Mouse (Mus musculus): ENCODE data around the gene Slc25a26. TPM values are rescaled to one million over a fixed set of nuclear protein-coding genes. Genes with fewer than 3 reads are reported as not detected.
"Not testable (repeated sequence)": the region's sequence is repeated elsewhere in the genome, so short reads cannot be mapped to it uniquely, and the experiment has no call there.

Slc25a26 gene
- polyA plus RNA-seq, 1 experiment from 2014 or later, result 9.3 TPM

- no peak overlapping the region for H3K27ac ChIP-seq (ENCODE audit: low read depth, low read length)
- DNase-seq (ENCODE audit: low spot score) (no peak), ATAC-seq (ENCODE audit: low FRiP score) (no peak)
- no peaks in the 10 kb centered on the region for H3K36me3 ChIP-seq (ENCODE audit: control insufficient read depth, insufficient read depth, low read length)
- H3K4me2 ChIP-seq (replicated peaks; ENCODE audit: low read depth, low read length), result no peak overlapping the region
- no peaks in the 10 kb centered on the region for H3K4me1 ChIP-seq (replicated peaks; ENCODE audit: control insufficient read depth, insufficient read depth, low read length)
- WGBS, result 85% methylated on average over 7 of the region's 7 CpGs
- no peak overlapping the region for H3K4me3 ChIP-seq (ENCODE audit: low read depth, low read length)
- H3K9me3 ChIP-seq (ENCODE audit: control insufficient read depth, low read length), result no peaks in the 10 kb centered on the region
- H3K27me3 ChIP-seq (ENCODE audit: control insufficient read depth, insufficient read depth, low read length), result no peaks in the 10 kb centered on the region
- no peak overlapping the region for H3K9ac ChIP-seq (ENCODE audit: low read depth, low read length)
These were observed 41.7 kb downstream of the Slc25a26 start for GRCm38 (mm10) chr6:94541854-94542253.

- no peaks in the 10 kb centered on the region for H3K36me3 ChIP-seq (ENCODE audit: control insufficient read depth, insufficient read depth, low read length)
- no peak overlapping the region for H3K27ac ChIP-seq (ENCODE audit: low read depth, low read length)
- no peaks in the 10 kb centered on the region for H3K9me3 ChIP-seq (ENCODE audit: control insufficient read depth, low read length)
- H3K4me3 ChIP-seq (ENCODE audit: low read depth, low read length), result no peak overlapping the region
- no peaks in the 10 kb centered on the region for H3K4me1 ChIP-seq (replicated peaks; ENCODE audit: control insufficient read depth, insufficient read depth, low read length)
- no peak overlapping the region for H3K4me2 ChIP-seq (replicated peaks; ENCODE audit: low read depth, low read length)
- H3K27me3 ChIP-seq (ENCODE audit: control insufficient read depth, insufficient read depth, low read length), result no peaks in the 10 kb centered on the region
- WGBS, result 48% methylated on average over 5 of the region's 5 CpGs
- DNase-seq (ENCODE audit: low spot score) (peak; percentile 67), ATAC-seq (ENCODE audit: low FRiP score) (no peak)
- no peak overlapping the region for H3K9ac ChIP-seq (ENCODE audit: low read depth, low read length)
These were observed 44.0 kb downstream of the Slc25a26 start for GRCm38 (mm10) chr6:94543902-94544840.

GRCm38 (mm10) chr6:94547239-94547638 lies 47.1 kb downstream of the Slc25a26 start:
- 84% methylated on average over 4 of the region's 4 CpGs for WGBS
- H3K4me2 ChIP-seq (replicated peaks; ENCODE audit: low read depth, low read length), result no peak overlapping the region
- DNase-seq (ENCODE audit: low spot score), result no peak
- no peak for ATAC-seq (ENCODE audit: low FRiP score)
- H3K4me3 ChIP-seq (ENCODE audit: low read depth, low read length), result no peak overlapping the region
- H3K4me1 ChIP-seq (replicated peaks; ENCODE audit: control insufficient read depth, insufficient read depth, low read length), result no peaks in the 10 kb centered on the region
- H3K27ac ChIP-seq (ENCODE audit: low read depth, low read length), result no peak overlapping the region
- H3K36me3 ChIP-seq (ENCODE audit: control insufficient read depth, insufficient read depth, low read length), result no peaks in the 10 kb centered on the region
- H3K9ac ChIP-seq (ENCODE audit: low read depth, low read length), result no peak overlapping the region
- H3K27me3 ChIP-seq (ENCODE audit: control insufficient read depth, insufficient read depth, low read length), result no peaks in the 10 kb centered on the region
- no peaks in the 10 kb centered on the region for H3K9me3 ChIP-seq (ENCODE audit: control insufficient read depth, low read length)

GRCm38 (mm10) chr6:94550298-94550697 lies 50.2 kb downstream of the Slc25a26 start:
- Histone ChIP-seq H3K9me3 (ENCODE audit: control insufficient read depth, low read length) (no peaks in the 10 kb centered on the region), H3K4me3 (ENCODE audit: low read depth, low read length) (no peak overlapping the region), H3K4me1 (replicated peaks; ENCODE audit: control insufficient read depth, insufficient read depth, low read length) (no peaks in the 10 kb centered on the region), H3K27ac (ENCODE audit: low read depth, low read length) (no peak overlapping the region), H3K36me3 (ENCODE audit: control insufficient read depth, insufficient read depth, low read length) (no peaks in the 10 kb centered on the region), H3K9ac (ENCODE audit: low read depth, low read length) (no peak overlapping the region), H3K27me3 (ENCODE audit: control insufficient read depth, insufficient read depth, low read length) (no peaks in the 10 kb centered on the region), H3K4me2 (replicated peaks; ENCODE audit: low read depth, low read length) (no peak overlapping the region)
- no peak for DNase-seq (ENCODE audit: low spot score)
- WGBS, result 86% methylated on average over 6 of the region's 6 CpGs
- ATAC-seq (ENCODE audit: low FRiP score), result no peak

- no peak for ATAC-seq (ENCODE audit: low FRiP score)
- WGBS, result 86% methylated on average over 7 of the region's 7 CpGs
These were observed 50.7 kb downstream of the Slc25a26 start for GRCm38 (mm10) chr6:94550851-94551250.

GRCm38 (mm10) chr6:94553085-94553484 lies 53.0 kb downstream of the Slc25a26 start:
- Histone ChIP-seq H3K36me3 (ENCODE audit: control insufficient read depth, insufficient read depth, low read length) (no peaks in the 10 kb centered on the region), H3K9me3 (ENCODE audit: control insufficient read depth, low read length) (no peaks in the 10 kb centered on the region), H3K4me2 (replicated peaks; ENCODE audit: low read depth, low read length) (no peak overlapping the region), H3K9ac (ENCODE audit: low read depth, low read length) (no peak overlapping the region), H3K4me1 (replicated peaks; ENCODE audit: control insufficient read depth, insufficient read depth, low read length) (no peaks in the 10 kb centered on the region), H3K27me3 (ENCODE audit: control insufficient read depth, insufficient read depth, low read length) (no peaks in the 10 kb centered on the region), H3K4me3 (ENCODE audit: low read depth, low read length) (no peak overlapping the region), H3K27ac (ENCODE audit: low read depth, low read length) (no peak overlapping the region)
- ATAC-seq (ENCODE audit: low FRiP score), result no peak
- WGBS, result 88% methylated on average over 5 of the region's 5 CpGs
- no peak for DNase-seq (ENCODE audit: low spot score)

More at GRCm38 (mm10) chr6:94550851-94551250, 50.7 kb downstream of the Slc25a26 start:
- H3K27me3 ChIP-seq (ENCODE audit: control insufficient read depth, insufficient read depth, low read length), result no peaks in the 10 kb centered on the region
- H3K4me3 ChIP-seq (ENCODE audit: low read depth, low read length), result no peak overlapping the region
- H3K4me1 ChIP-seq (replicated peaks; ENCODE audit: control insufficient read depth, insufficient read depth, low read length), result no peaks in the 10 kb centered on the region
- no peak for DNase-seq (ENCODE audit: low spot score)
- H3K4me2 ChIP-seq (replicated peaks; ENCODE audit: low read depth, low read length), result no peak overlapping the region
- no peak overlapping the region for H3K27ac ChIP-seq (ENCODE audit: low read depth, low read length)
- no peak overlapping the region for H3K9ac ChIP-seq (ENCODE audit: low read depth, low read length)
- H3K36me3 ChIP-seq (ENCODE audit: control insufficient read depth, insufficient read depth, low read length), result no peaks in the 10 kb centered on the region
- H3K9me3 ChIP-seq (ENCODE audit: control insufficient read depth, low read length), result no peaks in the 10 kb centered on the region

GRCm38 (mm10) chr6:94558603-94559002 lies 58.5 kb downstream of the Slc25a26 start:
- not testable (repeated sequence) for H3K4me1 ChIP-seq (replicated peaks; ENCODE audit: control insufficient read depth, insufficient read depth, low read length); DNase-seq (ENCODE audit: low spot score); H3K9ac ChIP-seq (ENCODE audit: low read depth, low read length); H3K4me3 ChIP-seq (ENCODE audit: low read depth, low read length); H3K36me3 ChIP-seq (ENCODE audit: control insufficient read depth, insufficient read depth, low read length); H3K27me3 ChIP-seq (ENCODE audit: control insufficient read depth, insufficient read depth, low read length); ATAC-seq (ENCODE audit: low FRiP score); H3K9me3 ChIP-seq (ENCODE audit: control insufficient read depth, low read length); H3K27ac ChIP-seq (ENCODE audit: low read depth, low read length); H3K4me2 ChIP-seq (replicated peaks; ENCODE audit: low read depth, low read length)
- 68% methylated on average over 1 of the region's 1 CpGs for WGBS

GRCm38 (mm10) chr6:94560896-94561295 lies 60.8 kb downstream of the Slc25a26 start:
- ATAC-seq (ENCODE audit: low FRiP score) (no peak), DNase-seq (ENCODE audit: low spot score) (no peak)
- no peaks in the 10 kb centered on the region for H3K9me3 ChIP-seq (ENCODE audit: control insufficient read depth, low read length)
- no peaks in the 10 kb centered on the region for H3K27me3 ChIP-seq (ENCODE audit: control insufficient read depth, insufficient read depth, low read length)
- no peaks in the 10 kb centered on the region for H3K36me3 ChIP-seq (ENCODE audit: control insufficient read depth, insufficient read depth, low read length)
- H3K27ac ChIP-seq (ENCODE audit: low read depth, low read length), result no peak overlapping the region
- no peaks in the 10 kb centered on the region for H3K4me1 ChIP-seq (replicated peaks; ENCODE audit: control insufficient read depth, insufficient read depth, low read length)
- no peak overlapping the region for H3K4me3 ChIP-seq (ENCODE audit: low read depth, low read length)
- 97% methylated on average over 1 of the region's 1 CpGs for WGBS
- H3K9ac ChIP-seq (ENCODE audit: low read depth, low read length), result no peak overlapping the region
- no peak overlapping the region for H3K4me2 ChIP-seq (replicated peaks; ENCODE audit: low read depth, low read length)

- no peak overlapping the region for H3K4me2 ChIP-seq (replicated peaks; ENCODE audit: low read depth, low read length)
- H3K27ac ChIP-seq (ENCODE audit: low read depth, low read length), result no peak overlapping the region
- H3K36me3 ChIP-seq (ENCODE audit: control insufficient read depth, insufficient read depth, low read length), result no peaks in the 10 kb centered on the region
- H3K4me3 ChIP-seq (ENCODE audit: low read depth, low read length), result no peak overlapping the region
- 78% methylated on average over 1 of the region's 1 CpGs for WGBS
- ATAC-seq (ENCODE audit: low FRiP score) (no peak), DNase-seq (ENCODE audit: low spot score) (no peak)
- H3K27me3 ChIP-seq (ENCODE audit: control insufficient read depth, insufficient read depth, low read length), result no peaks in the 10 kb centered on the region
- no peaks in the 10 kb centered on the region for H3K4me1 ChIP-seq (replicated peaks; ENCODE audit: control insufficient read depth, insufficient read depth, low read length)
- H3K9ac ChIP-seq (ENCODE audit: low read depth, low read length), result no peak overlapping the region
- no peaks in the 10 kb centered on the region for H3K9me3 ChIP-seq (ENCODE audit: control insufficient read depth, low read length)
These were observed 61.2 kb downstream of the Slc25a26 start for GRCm38 (mm10) chr6:94561346-94561745.

All from hindbrain, embryonic 11.5 days (tissue).